Mouse (Mus musculus) ES-E14 (cell line): ENCODE measurements around the gene Atxn1. TPM values are rescaled to one million over a fixed set of nuclear protein-coding genes. Genes with fewer than 3 reads are reported as not detected.

Experiments used
- DNase-seq: peaks from one replicate; pipeline ENCODE4 v3.0.0-alpha.2; 2013; ENCODE audit warnings: low read depth, low spot score
- H3K27ac ChIP-seq: 2 replicates; pipeline ENCODE4 v1.5.1; 2012; ENCODE audit warnings: low read depth, mild to moderate bottlenecking, low read length, moderate library complexity, mixed read lengths; ENCODE audit not compliant: poor library complexity, insufficient read depth, severe bottlenecking
- H3K36me3 ChIP-seq: 2 replicates; pipeline ENCODE4 v1.6.1; 2012; ENCODE audit warnings: mild to moderate bottlenecking, low read length, moderate library complexity, mixed read lengths; ENCODE audit not compliant: control insufficient read depth, poor library complexity, insufficient read depth, severe bottlenecking
- H3K4me1 ChIP-seq, 2 experiments: fragments of 150-350 bp in 1 of 2; sonication (generic) in 1 of 2; 2 replicates each; pipeline ENCODE4 v1.6.1; 2012; ENCODE audit warnings: low read length in 2 of 2, mild to moderate bottlenecking in 1 of 2, mixed read lengths in 1 of 2; ENCODE audit not compliant: control insufficient read depth in 2 of 2, insufficient read depth in 2 of 2, poor library complexity in 1 of 2
- H3K4me3 ChIP-seq, 2 experiments: fragments of 150-350 bp in 1 of 2; sonication (generic) in 1 of 2; 2 replicates each; pipeline ENCODE4 v1.5.1; 2012; ENCODE audit warnings: low read length in 2 of 2, low read depth in 1 of 2, mild to moderate bottlenecking in 1 of 2, mixed read lengths in 1 of 2; ENCODE audit not compliant: insufficient read depth in 1 of 2, poor library complexity in 1 of 2, severe bottlenecking in 1 of 2
- H3K9ac ChIP-seq: 2 replicates; pipeline ENCODE4 v1.6.1; 2012; ENCODE audit warnings: low read depth, mild to moderate bottlenecking, low read length, mixed read lengths; ENCODE audit not compliant: poor library complexity, insufficient read depth, severe bottlenecking
- H3K9me3 ChIP-seq: fragments of 150-350 bp; sonication (generic); 2 replicates; pipeline ENCODE4 v1.6.1; 2012; ENCODE audit warnings: low read depth, mild to moderate bottlenecking, low read length; ENCODE audit not compliant: control insufficient read depth, insufficient read depth
- CHD2 ChIP-seq: IDR thresholded peaks from 2 replicates; pipeline ENCODE4 v1.6.1; 2014; ENCODE audit warnings: mild to moderate bottlenecking, low read depth, low read length, inconsistent platforms
- HCFC1 ChIP-seq: IDR thresholded peaks from 2 replicates; pipeline ENCODE4 v1.6.1; 2012; ENCODE audit warnings: low read length, inconsistent platforms, borderline replicate concordance; ENCODE audit not compliant: insufficient read depth
- MAFK ChIP-seq: IDR thresholded peaks from 2 replicates; pipeline ENCODE4 v1.6.1; 2014; ENCODE audit warnings: mild to moderate bottlenecking, low read depth, low read length, inconsistent platforms; ENCODE audit not compliant: insufficient read depth
- ZC3H11A ChIP-seq: IDR thresholded peaks from 2 replicates; pipeline ENCODE4 v1.6.1; 2012; ENCODE audit warnings: low read depth, mild to moderate bottlenecking, inconsistent platforms, low read length, borderline replicate concordance
- ZNF384 ChIP-seq: IDR thresholded peaks from 2 replicates; pipeline ENCODE4 v1.6.1; 2012; ENCODE audit warnings: low read depth, low read length, inconsistent platforms
- in situ Hi-C, 2 experiments: fragments of 600-800 bp; cut with MboI; formaldehyde crosslinking; loops; one replicate each; pipeline ENCODE4 v1.15.1; 2025; ENCODE audit warnings: low sequenced_read_pairs in 2 of 2, inconsistent platforms in 1 of 2; ENCODE audit not compliant: unreplicated experiment in 2 of 2
- total RNA-seq: library from RNA; depleted of rRNA; stranded (reverse); fragments of 300-350 nt; gene quantifications from 2 replicates; pipeline ENCODE4 v1.2.3, GENCODE M21; 2012

Atxn1 gene
- total RNA-seq, 1 experiment: 7.8 TPM

- no peaks in the 10 kb centered on the region for H3K9me3 ChIP-seq
- in situ Hi-C loops: no loop called here
These were observed 128.3 kb downstream of the Atxn1 start for GRCm38 (mm10) chr13:45836377-45837054.

GRCm38 (mm10) chr13:45834300-45834699 lies 130.5 kb downstream of the Atxn1 start:
- no peak for TF ChIP-seq HCFC1
- no peak for TF ChIP-seq ZNF384
- TF ChIP-seq MAFK: no peak
- no peak for TF ChIP-seq ZC3H11A
- TF ChIP-seq CHD2: no peak
- in situ Hi-C loops: no loop called here
- Histone ChIP-seq H3K4me3 (no peak overlapping the region), H3K9ac (no peak overlapping the region), H3K27ac (no peak overlapping the region), H3K4me1 (no peaks in the 10 kb centered on the region), H3K9me3 (no peaks in the 10 kb centered on the region), H3K36me3 (no peaks in the 10 kb centered on the region)
- no peak for DNase-seq

More at GRCm38 (mm10) chr13:45836377-45837054, 128.3 kb downstream of the Atxn1 start:
- H3K36me3 ChIP-seq: no peaks in the 10 kb centered on the region
- H3K4me1 ChIP-seq: no peaks in the 10 kb centered on the region
- no peak for DNase-seq
- H3K4me3 ChIP-seq: no peak overlapping the region
- H3K9ac ChIP-seq: no peak overlapping the region
- H3K27ac ChIP-seq: no peak overlapping the region
- TF ChIP-seq CHD2: no peak
- no peak for TF ChIP-seq MAFK
- no peak for TF ChIP-seq ZC3H11A
- no peak for TF ChIP-seq HCFC1

GRCm38 (mm10) chr13:45832695-45833350 lies 132.0 kb downstream of the Atxn1 start:
- no peak overlapping the region for H3K4me3 ChIP-seq
- H3K9me3 ChIP-seq: no peaks in the 10 kb centered on the region
- DNase-seq: no peak
- no peaks in the 10 kb centered on the region for H3K4me1 ChIP-seq
- in situ Hi-C loops: no loop called here
- H3K27ac ChIP-seq: no peak overlapping the region
- TF ChIP-seq ZNF384 (no peak), CHD2 (no peak), HCFC1 (no peak), ZC3H11A (no peak), MAFK (no peak)
- no peak overlapping the region for H3K9ac ChIP-seq
- no peaks in the 10 kb centered on the region for H3K36me3 ChIP-seq

- Histone ChIP-seq H3K36me3 (no peaks in the 10 kb centered on the region), H3K4me1 (no peaks in the 10 kb centered on the region), H3K9ac (no peak overlapping the region), H3K4me3 (no peak overlapping the region), H3K9me3 (no peaks in the 10 kb centered on the region), H3K27ac (no peak overlapping the region)
- in situ Hi-C loops: no loop called here
- no peak for DNase-seq
- no peak for TF ChIP-seq MAFK
- TF ChIP-seq ZNF384: no peak
- no peak for TF ChIP-seq CHD2
- no peak for TF ChIP-seq HCFC1
These were observed 135.4 kb downstream of the Atxn1 start for GRCm38 (mm10) chr13:45829341-45829936.
